In genomic region chr19:44487266-44487665, GRCm38 (mm10) we compare ENCODE assay signal across 10 mouse cellular contexts. TPM values are rescaled to one million over a fixed set of nuclear protein-coding genes. Genes with fewer than 3 reads are reported as not detected.
A peak's percentile ranks its signal among the peaks of the same experiment; 100 is the strongest.
DNase-seq lines count a peak whose midpoint lies in the region; ATAC-seq and TF ChIP-seq lines count a peak whose summit lies in the region.
"Had no signal": no experiment of that assay in that cellular context is flagged by ENCODE, and none has a peak within 500 bp of the region (broad histone marks: within the 10 kb centered on the region; RNA-seq: fewer than 3 reads in every experiment).

No protein-coding gene starts in this region.

- WGBS in kidney, embryonic 15.5 days, result 11% methylated on average over 8 of the region's 8 CpGs
- 19% methylated on average over 8 of the region's 8 CpGs for WGBS in kidney, adult 2 months
- WGBS in stomach, postnatal 0 days, result 13% methylated on average over 8 of the region's 8 CpGs

- no peaks in the 10 kb centered on the region for H3K9me3 ChIP-seq in kidney, embryonic 15.5 days (replicated peaks)
- no peaks in the 10 kb centered on the region for H3K9me3 ChIP-seq in MEL (replicated peaks; ENCODE audit: insufficient read depth, low read length)
- no peaks in the 10 kb centered on the region for H3K9me3 ChIP-seq in stomach, postnatal 0 days (ENCODE audit: control insufficient read depth, low read length)
- H3K9me3 ChIP-seq: midbrain, embryonic 12.5 days had no signal

- H3K27ac ChIP-seq in kidney, embryonic 15.5 days, result no peak overlapping the region
- H3K27ac ChIP-seq in MEL (ENCODE audit: control insufficient read depth, low read depth, low read length), result no peak overlapping the region
- H3K27ac ChIP-seq in kidney, adult 2 months (ENCODE audit: insufficient read depth, low read depth, low read length), result no peak overlapping the region
- H3K27ac ChIP-seq in stomach, postnatal 0 days (replicated peaks), result no peak overlapping the region
- H3K27ac ChIP-seq: midbrain, embryonic 12.5 days had no signal

- H3K36me3 ChIP-seq in kidney, embryonic 15.5 days, result no peaks in the 10 kb centered on the region
- H3K36me3 ChIP-seq in MEL (ENCODE audit: control insufficient read depth in 1 of 2, insufficient read depth in 2 of 2, low read length in 2 of 2), result no peaks in the 10 kb centered on the region
- no peaks in the 10 kb centered on the region for H3K36me3 ChIP-seq in kidney, adult 2 months (ENCODE audit: control insufficient read depth, insufficient read depth, low read length)
- no peaks in the 10 kb centered on the region for H3K36me3 ChIP-seq in stomach, postnatal 0 days (ENCODE audit: control insufficient read depth, insufficient read depth, low read length)
- H3K36me3 ChIP-seq: midbrain, embryonic 12.5 days had no signal

- no peak for TF ChIP-seq EP300 in MEL (IDR thresholded peaks at IDR 0.05; ENCODE audit: low read depth in 1 of 2, low read length in 2 of 2)
- TF ChIP-seq EP300 in stomach, postnatal 0 days (optimal IDR thresholded peaks at IDR 0.05), result no peak

- no peaks in the 10 kb centered on the region for H3K79me2 ChIP-seq in MEL (ENCODE audit: control insufficient read depth, insufficient read depth, low read length, poor library complexity)

- ATAC-seq in kidney, embryonic 15.5 days (replicated peaks; ENCODE audit: low FRiP score), result no peak; the same call in 1 of the 2 replicates
- ATAC-seq in stomach, postnatal 0 days (ENCODE audit: low FRiP score, low TSS enrichment), result peak; percentile 42; the same call in 1 of the 2 replicates

- TF ChIP-seq POLR2A in MEL (IDR thresholded peaks at IDR 0.05; ENCODE audit: control insufficient read depth in 1 of 2, insufficient read depth in 1 of 2, low read depth in 1 of 2, low read length in 2 of 2, poor library complexity in 1 of 2), result no peak
- no peak for TF ChIP-seq POLR2A in kidney, adult 2 months (IDR thresholded peaks at IDR 0.05; ENCODE audit: low read depth, low read length)

- DNase-seq in kidney, adult 11 months, result peak; percentile 31
- DNase-seq in MEL (ENCODE audit: low read depth, low spot score), result peak; percentile 22
- peak; percentile 83 for DNase-seq in embryo, embryonic 10 days (ENCODE audit: low spot score)
- DNase-seq in kidney, adult 2 months, result peak; percentile 68
- DNase-seq in lung, postnatal 25 days (ENCODE audit: low spot score), result peak; percentile 60
- peak; percentile 53 for DNase-seq in stomach, postnatal 0 days (ENCODE audit: low spot score)
- no peak for DNase-seq in cerebellum, postnatal 4 days (ENCODE audit: low spot score in 2 of 2)

- no peak overlapping the region for H3K9ac ChIP-seq in kidney, embryonic 15.5 days
- H3K9ac ChIP-seq in MEL (ENCODE audit: control insufficient read depth, low read depth, low read length, poor library complexity, severe bottlenecking), result no peak overlapping the region
- H3K9ac ChIP-seq in stomach, postnatal 0 days (ENCODE audit: low read length), result no peak overlapping the region
- H3K9ac ChIP-seq: midbrain, embryonic 12.5 days had no signal

- no peak for TF ChIP-seq RAD21 in MEL (IDR thresholded peaks at IDR 0.05; ENCODE audit: low read depth, low read length)

- no peaks in the 10 kb centered on the region for H3K4me1 ChIP-seq in kidney, embryonic 15.5 days
- no peaks in the 10 kb centered on the region for H3K4me1 ChIP-seq in MEL (ENCODE audit: control insufficient read depth in 1 of 2, insufficient read depth in 2 of 2, low read length in 2 of 2)
- no peaks in the 10 kb centered on the region for H3K4me1 ChIP-seq in kidney, adult 2 months (ENCODE audit: control insufficient read depth, insufficient read depth, low read length)
- H3K4me1 ChIP-seq in stomach, postnatal 0 days (replicated peaks; ENCODE audit: control insufficient read depth, insufficient read depth), result no peaks in the 10 kb centered on the region
- H3K4me1 ChIP-seq: midbrain, embryonic 12.5 days had no signal

- no peak overlapping the region for H3K4me2 ChIP-seq in kidney, embryonic 15.5 days
- H3K4me2 ChIP-seq in stomach, postnatal 0 days (replicated peaks; ENCODE audit: low read depth), result no peak overlapping the region
- H3K4me2 ChIP-seq: midbrain, embryonic 12.5 days had no signal

- no peak overlapping the region for H3K4me3 ChIP-seq in kidney, embryonic 15.5 days (replicated peaks)
- H3K4me3 ChIP-seq in MEL (ENCODE audit: control insufficient read depth in 1 of 2, insufficient read depth in 1 of 2, low read depth in 2 of 2, low read length in 2 of 2), result no peak overlapping the region
- no peak overlapping the region for H3K4me3 ChIP-seq in kidney, adult 2 months (ENCODE audit: insufficient read depth, low read depth, low read length)
- no peak overlapping the region for H3K4me3 ChIP-seq in stomach, postnatal 0 days (ENCODE audit: low read depth, low read length)
- H3K4me3 ChIP-seq: erythroblast, embryonic 14.5 days; midbrain, embryonic 12.5 days had no signal

- peaks cover 12% of the 10 kb centered on the region; the same call in 1 of the 2 replicates for H3K27me3 ChIP-seq in kidney, embryonic 15.5 days
- H3K27me3 ChIP-seq in MEL (ENCODE audit: control insufficient read depth in 1 of 2, insufficient read depth in 2 of 2, low read length in 2 of 2), result peaks cover 2 to 8% of the 10 kb centered on the region in 2 experiments
- H3K27me3 ChIP-seq in kidney, adult 2 months (replicated peaks; ENCODE audit: control insufficient read depth, insufficient read depth, low read length), result no peaks in the 10 kb centered on the region
- no peaks in the 10 kb centered on the region for H3K27me3 ChIP-seq in stomach, postnatal 0 days (ENCODE audit: control insufficient read depth, insufficient read depth, low read length)

- peak in 2 of 3 experiments; percentile 22 to 30; a peak in 3 of 6 replicates for TF ChIP-seq CTCF in MEL (IDR thresholded peaks at IDR 0.05 in 2 of 3, conservative IDR thresholded peaks at IDR 0.05 in 1 of 3; ENCODE audit: control insufficient read depth in 1 of 3, insufficient read depth in 1 of 3, low read depth in 2 of 3, low read length in 3 of 3, poor library complexity in 1 of 3, severe bottlenecking in 1 of 3)
- TF ChIP-seq CTCF in kidney, adult 2 months (conservative IDR thresholded peaks at IDR 0.05; ENCODE audit: insufficient read depth, insufficient read length, low read depth, low read length), result peak; percentile 85
- TF ChIP-seq CTCF in stomach, postnatal 0 days (IDR thresholded peaks at IDR 0.05; ENCODE audit: low read depth), result peak; percentile 76

TF ChIP-seq in MEL, 35 proteins besides CTCF, POLR2A, EP300 and RAD21:
- TF ChIP-seq USF2 (IDR thresholded peaks at IDR 0.05; ENCODE audit: borderline replicate concordance in 1 of 2, insufficient read depth in 1 of 2, low read depth in 1 of 2, low read length in 2 of 2), result no peak
- no peak for TF ChIP-seq MXI1 (IDR thresholded peaks at IDR 0.05; ENCODE audit: low read depth, low read length)
- no peak for TF ChIP-seq MAX (IDR thresholded peaks at IDR 0.05; ENCODE audit: low read length)
- no peak for TF ChIP-seq UBTF (IDR thresholded peaks at IDR 0.05; ENCODE audit: borderline replicate concordance, insufficient read depth, low read depth, low read length)
- no peak for TF ChIP-seq ZKSCAN1 (IDR thresholded peaks at IDR 0.05; ENCODE audit: low read depth, low read length)
- TF ChIP-seq MAZ (IDR thresholded peaks at IDR 0.05; ENCODE audit: low read depth, low read length), result no peak
- TF ChIP-seq E2F4 (IDR thresholded peaks at IDR 0.05; ENCODE audit: borderline replicate concordance, low read depth, low read length), result no peak
- no peak for TF ChIP-seq KAT2A (conservative IDR thresholded peaks at IDR 0.05; ENCODE audit: low read depth, low read length)
- TF ChIP-seq GABPA (IDR thresholded peaks at IDR 0.05; ENCODE audit: low read depth, low read length), result no peak
- TF ChIP-seq USF1 (IDR thresholded peaks at IDR 0.05; ENCODE audit: low read depth, low read length), result no peak
- no peak for TF ChIP-seq NELFE (IDR thresholded peaks at IDR 0.05; ENCODE audit: low read depth, low read length)
- no peak for TF ChIP-seq TBP (IDR thresholded peaks at IDR 0.05; ENCODE audit: low read depth, low read length)
- no peak for TF ChIP-seq ZMIZ1 (IDR thresholded peaks at IDR 0.05; ENCODE audit: low read depth, low read length)
- no peak for TF ChIP-seq MYB (IDR thresholded peaks at IDR 0.05; ENCODE audit: low read depth, low read length)

RNA-seq across cellular contexts. Expression of gene Wnt8b, which starts 6.0 kb away (rescaled TPM):
- polyA plus RNA-seq in kidney, embryonic 15.5 days (2015; fragmentation: Nextera tagmentation; extraction: Ambion mirVana), result 2.6 and 3.4 TPM in 2 replicates
- total RNA-seq in MEL (2012; rRNA removed), result not detected in 2 replicates
- polyA plus RNA-seq in MEL (2012; ENCODE audit: insufficient read depth in 1 of 2, insufficient read length in 2 of 2, low read depth in 1 of 2, low replicate concordance in 2 of 2, missing spikeins in 1 of 2), result not detected
- 0.11 and 0.14 TPM in 2 replicates for polyA plus RNA-seq in kidney, adult 2 months (2012; rRNA removed)
- polyA plus RNA-seq in stomach, postnatal 0 days (2015; fragmentation: Nextera tagmentation; extraction: Ambion mirVana), result not detected in 2 replicates
- polyA plus RNA-seq: erythroblast, embryonic 14.5 days had no signal

RNA-seq across cellular contexts. Expression of gene Sec31b, which starts 58.4 kb away (rescaled TPM):
- polyA plus RNA-seq in kidney, embryonic 15.5 days (2015; fragmentation: Nextera tagmentation; extraction: Ambion mirVana), result 1.1 and 1.3 TPM in 2 replicates
- 0.12 and 0.29 TPM in 2 replicates for total RNA-seq in MEL (2012; rRNA removed)
- 1 to 10 TPM in 1 of 2 experiments, not detected in 1; 1.2 TPM for polyA plus RNA-seq in MEL (2012; ENCODE audit: insufficient read depth in 1 of 2, insufficient read length in 2 of 2, low read depth in 1 of 2, low replicate concordance in 2 of 2, missing spikeins in 1 of 2)
- 5.3 and 6.8 TPM in 2 replicates for polyA plus RNA-seq in kidney, adult 2 months (2012; rRNA removed)
- polyA plus RNA-seq in stomach, postnatal 0 days (2015; fragmentation: Nextera tagmentation; extraction: Ambion mirVana), result 0.19 and 0.34 TPM in 2 replicates
- polyA plus RNA-seq: erythroblast, embryonic 14.5 days had no signal

Comparison
In these comparisons a context has a peak if more than half of its experiments do, and no peak if none do; other contexts are left out.
1. DNase-seq: peak in kidney, adult 11 months (single experiment), MEL (single experiment), embryo, embryonic 10 days (single experiment), kidney, adult 2 months (single experiment), lung, postnatal 25 days (single experiment) and stomach, postnatal 0 days (single experiment); none in cerebellum, postnatal 4 days (0 of 2).
2. CTCF ChIP-seq: peak in every context shown above with its lines; median percentile 85 in kidney, adult 2 months; 76 in stomach, postnatal 0 days; 26 in MEL.